Mouse (Mus musculus) cerebellum, adult 8-10 months (tissue): ENCODE data around the gene Idnk.
"Not testable (repeated sequence)": the region's sequence is repeated elsewhere in the genome, so short reads cannot be mapped to it uniquely, and the experiment has no call there.

Source experiments
- DNase-seq: peaks from one replicate; pipeline ENCODE4 v3.0.0; 2022

The Idnk gene

GRCm38 (mm10) chr13:58157447-58158098, at the start of gene Idnk:
Gene Idnk (plus strand): TSS chr13:58157649.
- peak; percentile 82 for DNase-seq

- peak; percentile 34 for DNase-seq
These were observed 46.1 kb upstream of the Idnk start for GRCm38 (mm10) chr13:58111306-58111705.

GRCm38 (mm10) chr13:58112191-58112590, 45.3 kb upstream of the Idnk start:
- peak; percentile 32 for DNase-seq

GRCm38 (mm10) chr13:58112601-58113041, 44.8 kb upstream of the Idnk start:
- peak; percentile 45 for DNase-seq

GRCm38 (mm10) chr13:58113061-58113900, 44.2 kb upstream of the Idnk start, which contains the start of gene Klhl3:
Gene Klhl3 (minus strand): TSS chr13:58113592.
- DNase-seq = peak; percentile 71

GRCm38 (mm10) chr13:58115227-58115626, 42.2 kb upstream of the Idnk start:
- no peak for DNase-seq

GRCm38 (mm10) chr13:58116801-58117200, 40.6 kb upstream of the Idnk start:
- no peak for DNase-seq

GRCm38 (mm10) chr13:58117318-58118017, 40.0 kb upstream of the Idnk start:
- DNase-seq = peak; percentile 52

GRCm38 (mm10) chr13:58122786-58123297, 34.6 kb upstream of the Idnk start:
- DNase-seq = no peak

- no peak for DNase-seq
These were observed 34.1 kb upstream of the Idnk start for GRCm38 (mm10) chr13:58123381-58123780.

- DNase-seq = no peak
These were observed 33.2 kb upstream of the Idnk start for GRCm38 (mm10) chr13:58124278-58124677.

GRCm38 (mm10) chr13:58124989-58125388, 32.5 kb upstream of the Idnk start:
- DNase-seq = no peak

- peak; percentile 15 for DNase-seq
These were observed 31.3 kb upstream of the Idnk start for GRCm38 (mm10) chr13:58126126-58126525.

- peak; percentile 15 for DNase-seq
These were observed 30.3 kb upstream of the Idnk start for GRCm38 (mm10) chr13:58126862-58127765.

- DNase-seq = no peak
These were observed 29.6 kb upstream of the Idnk start for GRCm38 (mm10) chr13:58127766-58128361.

GRCm38 (mm10) chr13:58128396-58128767, 29.1 kb upstream of the Idnk start, which contains the start of gene Hnrnpa0:
Gene Hnrnpa0 (minus strand): TSS chr13:58128556.
- peak; percentile 97 for DNase-seq

- DNase-seq = peak; percentile 95
These were observed 28.4 kb upstream of the Idnk start for GRCm38 (mm10) chr13:58128768-58129671.

- no peak for DNase-seq
These were observed 27.7 kb upstream of the Idnk start for GRCm38 (mm10) chr13:58129687-58130246.

GRCm38 (mm10) chr13:58131692-58132091, 25.8 kb upstream of the Idnk start:
- DNase-seq = no peak

- not testable (repeated sequence) for DNase-seq
These were observed 10.8 kb upstream of the Idnk start for GRCm38 (mm10) chr13:58146603-58147002.
